Mouse (Mus musculus): ENCODE measurements around the gene Tnxb.

GRCm38 (mm10) chr17:34659181-34659896, 11.0 kb upstream of the Tnxb start:
- TF ChIP-seq CTCF (conservative IDR thresholded peaks at IDR 0.05; ENCODE audit: low read length) (no peak), POU5F1 (IDR thresholded peaks at IDR 0.05; ENCODE audit: borderline replicate concordance, low read length) (no peak)

Data from E14TG2a.4 (cell line).